Mouse (Mus musculus): Measurements from ENCODE around the gene Syne2. TPM values are rescaled to one million over a fixed set of nuclear protein-coding genes. Genes with fewer than 3 reads are reported as not detected.

The Syne2 gene
- polyA plus RNA-seq, 1 experiment = 28.9 TPM

DNA sequence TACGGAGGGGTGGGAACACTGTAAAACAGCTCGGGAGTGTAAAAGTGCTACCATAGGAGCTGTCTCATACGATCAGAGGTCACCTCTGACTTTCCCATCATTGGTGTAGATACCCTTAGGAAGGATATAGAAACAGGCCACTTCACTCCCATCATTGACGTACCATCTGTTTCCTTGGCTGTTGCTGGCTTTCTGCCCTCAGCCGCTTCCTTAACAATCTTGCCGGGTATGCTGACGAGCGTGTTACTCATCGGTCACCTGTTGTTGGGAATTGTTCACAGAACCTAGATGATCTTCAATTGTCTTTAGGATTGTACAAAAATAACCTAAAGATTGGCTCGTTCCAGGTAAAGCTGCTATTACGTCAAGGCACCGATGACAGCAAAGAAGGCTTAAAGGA is 284.7 kb downstream of the Syne2 start:
- TF ChIP-seq CTCF (IDR thresholded peaks at IDR 0.05; ENCODE audit: low read depth, low read length) = no peak
- no peak for TF ChIP-seq EP300 (IDR thresholded peaks at IDR 0.05; ENCODE audit: insufficient read depth, low read depth, low read length)
- no peak for TF ChIP-seq POLR2A (IDR thresholded peaks at IDR 0.05; ENCODE audit: insufficient read depth, low read length)
- no peaks in the 10 kb centered on the region for H3K36me3 ChIP-seq (ENCODE audit: control insufficient read depth, insufficient read depth, low read length, poor library complexity, severe bottlenecking)

DNA sequence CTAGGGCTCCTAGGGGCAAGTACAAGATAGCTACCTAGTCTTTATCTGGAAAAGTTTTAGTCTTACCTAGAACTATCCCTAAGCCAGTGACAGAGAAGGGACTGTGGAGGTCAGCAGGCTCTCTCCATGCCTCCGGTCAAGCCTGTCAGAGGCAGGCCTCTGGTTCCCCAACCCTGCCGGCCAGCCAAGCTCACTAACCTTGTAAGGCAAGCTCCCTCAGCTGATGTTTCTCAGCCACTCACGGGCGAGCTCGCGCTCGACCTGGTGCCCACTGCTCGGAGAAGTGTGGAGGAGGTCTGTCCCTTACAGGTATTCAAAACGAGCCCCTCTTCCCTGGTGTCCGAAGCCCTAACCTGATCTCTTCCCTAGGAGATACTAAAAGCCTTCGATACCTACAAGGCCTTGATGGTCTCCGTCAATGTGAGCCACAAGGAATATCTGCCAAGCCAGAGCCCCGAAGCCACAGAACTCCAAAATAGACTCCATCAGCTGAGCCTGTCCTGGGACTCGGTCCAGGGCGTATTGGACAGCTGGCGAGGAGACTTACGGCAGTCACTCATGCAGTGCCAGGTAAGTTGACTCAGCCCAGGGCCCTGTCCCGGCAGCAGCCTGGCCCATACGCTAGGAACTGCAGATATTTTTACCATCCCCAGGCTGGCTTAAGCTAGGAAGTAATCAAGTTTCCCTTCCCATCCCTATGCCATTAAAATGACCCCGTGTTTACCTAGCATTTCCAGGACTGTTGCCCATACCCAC is 286.8 kb downstream of the Syne2 start:
- TF ChIP-seq POLR2A (IDR thresholded peaks at IDR 0.05; ENCODE audit: insufficient read depth, low read length) (no peak), CTCF (IDR thresholded peaks at IDR 0.05; ENCODE audit: low read depth, low read length) (no peak), EP300 (IDR thresholded peaks at IDR 0.05; ENCODE audit: insufficient read depth, low read depth, low read length) (no peak)
- Histone ChIP-seq H3K9ac (ENCODE audit: low read depth, poor library complexity, severe bottlenecking) (no peak overlapping the region), H3K4me1 (ENCODE audit: control insufficient read depth, insufficient read depth, low read length) (no peaks in the 10 kb centered on the region), H3K4me3 (ENCODE audit: low read depth, low read length) (no peak overlapping the region), H3K36me3 (ENCODE audit: control insufficient read depth, insufficient read depth, low read length, poor library complexity, severe bottlenecking) (no peaks in the 10 kb centered on the region), H3K27ac (ENCODE audit: insufficient read depth, low read length) (no peak overlapping the region), H3K27me3 (ENCODE audit: control insufficient read depth, insufficient read depth, low read length, poor library complexity, severe bottlenecking) (no peaks in the 10 kb centered on the region), H3K9me3 (replicated peaks; ENCODE audit: control insufficient read depth, insufficient read depth, low read length, poor library complexity, severe bottlenecking) (no peaks in the 10 kb centered on the region)

More for the DNA sequence above, 284.7 kb downstream of the Syne2 start:
- Histone ChIP-seq H3K27me3 (ENCODE audit: control insufficient read depth, insufficient read depth, low read length, poor library complexity, severe bottlenecking) (no peaks in the 10 kb centered on the region), H3K27ac (ENCODE audit: insufficient read depth, low read length) (no peak overlapping the region), H3K4me3 (ENCODE audit: low read depth, low read length) (no peak overlapping the region), H3K9ac (ENCODE audit: low read depth, poor library complexity, severe bottlenecking) (no peak overlapping the region), H3K9me3 (replicated peaks; ENCODE audit: control insufficient read depth, insufficient read depth, low read length, poor library complexity, severe bottlenecking) (no peaks in the 10 kb centered on the region), H3K4me1 (ENCODE audit: control insufficient read depth, insufficient read depth, low read length) (no peaks in the 10 kb centered on the region)

DNA sequence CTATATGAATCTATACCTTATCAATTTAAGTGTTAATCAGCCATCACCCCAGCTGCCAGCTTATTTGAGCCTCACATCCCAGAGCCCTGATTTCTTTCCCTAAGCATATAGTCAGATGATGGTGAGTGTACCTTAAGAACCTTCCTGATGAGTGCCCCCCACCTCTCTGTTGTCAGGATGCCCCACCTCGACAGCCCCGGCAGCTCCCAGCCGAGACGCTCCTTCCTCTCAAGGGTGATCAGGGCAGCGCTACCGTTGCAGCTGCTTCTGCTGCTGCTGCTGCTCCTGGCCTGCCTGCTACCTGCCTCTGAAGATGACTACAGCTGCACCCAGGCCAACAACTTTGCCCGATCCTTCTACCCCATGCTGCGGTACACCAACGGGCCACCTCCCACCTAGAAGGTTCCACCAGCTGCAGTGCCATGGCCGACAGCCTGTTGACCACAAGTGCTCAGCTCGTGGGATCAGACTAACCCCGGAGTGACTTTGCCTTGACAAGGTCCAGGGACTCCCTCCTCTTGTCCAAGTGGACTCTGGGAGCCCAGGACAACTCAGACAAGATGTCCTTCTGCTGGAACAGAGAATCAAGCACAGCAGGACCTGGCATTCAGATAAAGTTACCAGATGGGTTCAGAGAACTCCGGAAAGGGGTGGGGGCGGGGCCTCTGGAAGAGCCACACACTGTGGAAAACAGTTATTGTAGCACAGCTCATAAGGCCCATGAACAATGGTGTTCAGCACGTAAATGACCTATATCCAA is 291.9 kb downstream of the Syne2 start:
- Histone ChIP-seq H3K27ac (ENCODE audit: insufficient read depth, low read length) (no peak overlapping the region), H3K4me3 (ENCODE audit: low read depth, low read length) (no peak overlapping the region), H3K4me1 (ENCODE audit: control insufficient read depth, insufficient read depth, low read length) (no peaks in the 10 kb centered on the region), H3K36me3 (ENCODE audit: control insufficient read depth, insufficient read depth, low read length, poor library complexity, severe bottlenecking) (no peaks in the 10 kb centered on the region), H3K9me3 (replicated peaks; ENCODE audit: control insufficient read depth, insufficient read depth, low read length, poor library complexity, severe bottlenecking) (no peaks in the 10 kb centered on the region), H3K27me3 (ENCODE audit: control insufficient read depth, insufficient read depth, low read length, poor library complexity, severe bottlenecking) (no peaks in the 10 kb centered on the region), H3K9ac (ENCODE audit: low read depth, poor library complexity, severe bottlenecking) (no peak overlapping the region)
- TF ChIP-seq CTCF (IDR thresholded peaks at IDR 0.05; ENCODE audit: low read depth, low read length) = no peak
- no peak for TF ChIP-seq POLR2A (IDR thresholded peaks at IDR 0.05; ENCODE audit: insufficient read depth, low read length)
- TF ChIP-seq EP300 (IDR thresholded peaks at IDR 0.05; ENCODE audit: insufficient read depth, low read depth, low read length) = no peak

DNA sequence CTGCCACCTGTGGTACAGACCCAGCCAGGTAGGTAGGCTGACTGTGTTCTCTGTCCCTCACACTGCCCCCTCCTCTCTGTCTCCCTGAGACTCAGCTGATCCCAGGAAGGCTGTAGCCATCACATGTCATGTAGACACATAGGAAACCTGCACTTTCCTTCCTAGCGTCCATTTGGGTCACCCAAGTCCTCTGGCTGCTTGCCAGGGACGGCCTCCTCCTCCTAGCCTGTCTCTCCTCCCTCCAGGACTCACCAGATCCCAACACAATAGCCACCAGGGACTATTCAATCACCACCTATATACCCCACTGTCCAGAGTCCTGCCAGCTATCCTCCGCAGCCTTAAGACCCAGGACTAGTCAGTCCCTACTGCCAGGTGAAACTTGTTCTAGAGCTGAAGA is 293.1 kb downstream of the Syne2 start:
- no peak for TF ChIP-seq EP300 (IDR thresholded peaks at IDR 0.05; ENCODE audit: insufficient read depth, low read depth, low read length)
- no peak for TF ChIP-seq CTCF (IDR thresholded peaks at IDR 0.05; ENCODE audit: low read depth, low read length)
- no peak for TF ChIP-seq POLR2A (IDR thresholded peaks at IDR 0.05; ENCODE audit: insufficient read depth, low read length)
- no peak overlapping the region for H3K9ac ChIP-seq (ENCODE audit: low read depth, poor library complexity, severe bottlenecking)
- no peak overlapping the region for H3K4me3 ChIP-seq (ENCODE audit: low read depth, low read length)
- no peaks in the 10 kb centered on the region for H3K9me3 ChIP-seq (replicated peaks; ENCODE audit: control insufficient read depth, insufficient read depth, low read length, poor library complexity, severe bottlenecking)
- no peaks in the 10 kb centered on the region for H3K36me3 ChIP-seq (ENCODE audit: control insufficient read depth, insufficient read depth, low read length, poor library complexity, severe bottlenecking)
- no peak overlapping the region for H3K27ac ChIP-seq (ENCODE audit: insufficient read depth, low read length)
- H3K27me3 ChIP-seq (ENCODE audit: control insufficient read depth, insufficient read depth, low read length, poor library complexity, severe bottlenecking) = no peaks in the 10 kb centered on the region
- H3K4me1 ChIP-seq (ENCODE audit: control insufficient read depth, insufficient read depth, low read length) = no peaks in the 10 kb centered on the region

GRCm38 (mm10) chr12:76116577-76116976 is 298.6 kb downstream of the Syne2 start:
- Histone ChIP-seq H3K27ac (ENCODE audit: insufficient read depth, low read length) (no peak overlapping the region), H3K9ac (ENCODE audit: low read depth, poor library complexity, severe bottlenecking) (no peak overlapping the region), H3K4me3 (ENCODE audit: low read depth, low read length) (no peak overlapping the region), H3K9me3 (replicated peaks; ENCODE audit: control insufficient read depth, insufficient read depth, low read length, poor library complexity, severe bottlenecking) (no peaks in the 10 kb centered on the region), H3K27me3 (ENCODE audit: control insufficient read depth, insufficient read depth, low read length, poor library complexity, severe bottlenecking) (no peaks in the 10 kb centered on the region), H3K4me1 (ENCODE audit: control insufficient read depth, insufficient read depth, low read length) (no peaks in the 10 kb centered on the region), H3K36me3 (ENCODE audit: control insufficient read depth, insufficient read depth, low read length, poor library complexity, severe bottlenecking) (no peaks in the 10 kb centered on the region)
- TF ChIP-seq EP300 (IDR thresholded peaks at IDR 0.05; ENCODE audit: insufficient read depth, low read depth, low read length) (no peak), POLR2A (IDR thresholded peaks at IDR 0.05; ENCODE audit: insufficient read depth, low read length) (no peak), CTCF (IDR thresholded peaks at IDR 0.05; ENCODE audit: low read depth, low read length) (no peak)

DNA sequence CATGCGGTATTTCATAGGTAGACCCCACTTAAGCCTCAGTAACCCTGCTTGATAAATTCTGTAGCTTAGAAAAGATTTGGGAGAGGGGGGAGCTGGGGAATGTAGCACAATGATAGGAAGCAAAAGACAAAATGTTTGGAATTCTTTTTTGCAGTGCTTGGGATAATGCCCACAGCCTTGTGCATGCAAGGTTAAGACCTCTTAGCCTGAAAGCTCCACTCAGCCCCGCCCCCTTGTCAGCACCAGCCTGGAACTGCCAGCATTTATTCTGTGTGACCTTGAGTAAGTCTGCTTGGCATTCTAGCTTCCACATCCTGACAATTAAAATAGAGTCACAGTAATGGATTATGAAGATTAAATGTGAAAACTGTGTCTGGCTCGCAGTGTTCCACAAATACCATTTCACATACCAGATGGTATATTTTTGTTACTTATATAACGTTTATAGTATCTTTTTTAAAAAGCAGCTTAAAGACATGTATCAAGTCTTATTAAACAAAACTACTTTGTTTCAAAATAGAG is 299.8 kb downstream of the Syne2 start:
- Histone ChIP-seq H3K9ac (ENCODE audit: low read depth, poor library complexity, severe bottlenecking) (no peak overlapping the region), H3K27me3 (ENCODE audit: control insufficient read depth, insufficient read depth, low read length, poor library complexity, severe bottlenecking) (no peaks in the 10 kb centered on the region), H3K4me3 (ENCODE audit: low read depth, low read length) (no peak overlapping the region), H3K9me3 (replicated peaks; ENCODE audit: control insufficient read depth, insufficient read depth, low read length, poor library complexity, severe bottlenecking) (no peaks in the 10 kb centered on the region), H3K36me3 (ENCODE audit: control insufficient read depth, insufficient read depth, low read length, poor library complexity, severe bottlenecking) (no peaks in the 10 kb centered on the region), H3K27ac (ENCODE audit: insufficient read depth, low read length) (no peak overlapping the region), H3K4me1 (ENCODE audit: control insufficient read depth, insufficient read depth, low read length) (no peaks in the 10 kb centered on the region)
- TF ChIP-seq EP300 (IDR thresholded peaks at IDR 0.05; ENCODE audit: insufficient read depth, low read depth, low read length) (no peak), POLR2A (IDR thresholded peaks at IDR 0.05; ENCODE audit: insufficient read depth, low read length) (no peak), CTCF (IDR thresholded peaks at IDR 0.05; ENCODE audit: low read depth, low read length) (no peak)

All from ES-Bruce4 (cell line).